8 mouse cellular contexts compared by ENCODE assay signal in the genomic region with DNA sequence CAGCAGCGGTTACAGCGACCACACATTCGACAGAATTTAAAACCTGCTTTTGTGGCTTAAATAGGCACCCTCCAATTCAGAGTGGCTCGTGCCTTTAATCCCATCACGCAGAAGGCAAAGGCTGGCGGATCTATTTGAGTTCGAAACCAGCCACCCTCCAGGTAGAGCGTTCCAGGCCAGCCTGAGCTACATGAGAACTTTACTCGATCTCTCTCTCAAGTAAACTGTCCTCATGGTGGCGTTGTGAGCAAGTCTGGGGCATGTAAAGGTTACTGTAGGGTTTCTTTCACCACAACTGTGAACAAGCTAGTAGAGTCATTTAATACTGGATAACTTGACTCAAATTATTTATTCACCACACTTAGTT. TPM values are rescaled to one million over a fixed set of nuclear protein-coding genes. Genes with fewer than 3 reads are reported as not detected.
A peak's percentile ranks its signal among the peaks of the same experiment; 100 is the strongest.
DNase-seq lines count a peak whose midpoint lies in the region; ATAC-seq and TF ChIP-seq lines count a peak whose summit lies in the region.

No protein-coding gene starts in this region.

- no peak for TF ChIP-seq EP300 in lung, postnatal 0 days (IDR thresholded peaks at IDR 0.05)

- peaks cover 25% of the 10 kb centered on the region for H3K4me1 ChIP-seq in hindbrain, embryonic 12.5 days
- H3K4me1 ChIP-seq in lung, postnatal 0 days (ENCODE audit: insufficient read depth, low read depth, low read length) = peaks cover 2% of the 10 kb centered on the region; the same call in 1 of the 2 replicates
- H3K4me1 ChIP-seq in stomach, embryonic 16.5 days (ENCODE audit: control insufficient read depth, insufficient read depth, low read length) = peaks cover 17% of the 10 kb centered on the region; the same call in 1 of the 2 replicates

- peak overlapping the region; percentile 87 for H3K27ac ChIP-seq in hindbrain, embryonic 12.5 days
- peak overlapping the region; percentile 70 for H3K27ac ChIP-seq in lung, postnatal 0 days (ENCODE audit: low read length)
- H3K27ac ChIP-seq in stomach, embryonic 16.5 days (ENCODE audit: low read length) = peak overlapping the region; percentile 94

- peak; percentile 60 for DNase-seq in adrenal gland, postnatal 14 days
- DNase-seq in adrenal gland, postnatal 25 days = no peak
- DNase-seq in 3T3-L1 (ENCODE audit: low read depth, low spot score) = peak; percentile 80
- DNase-seq in c-Kit-positive CD71-positive TER-119-negative erythroid progenitor cells, embryonic 14.5 days (ENCODE audit: low read depth) = peak; percentile 66
- DNase-seq in lung, postnatal 0 days (ENCODE audit: low spot score) = peak; percentile 64
- DNase-seq in right cerebral cortex, postnatal 14 days = no peak

- ATAC-seq in hindbrain, embryonic 12.5 days (ENCODE audit: low FRiP score) = peak; percentile 43; the same call in 1 of the 2 replicates
- ATAC-seq in lung, postnatal 0 days = peak; percentile 71
- peak; percentile 16; the same call in 1 of the 2 replicates for ATAC-seq in stomach, embryonic 16.5 days (ENCODE audit: insufficient read depth, low FRiP score)

- no peaks in the 10 kb centered on the region for H3K9me3 ChIP-seq in hindbrain, embryonic 12.5 days (replicated peaks)
- H3K9me3 ChIP-seq in lung, postnatal 0 days (ENCODE audit: low read length) = no peaks in the 10 kb centered on the region
- H3K9me3 ChIP-seq in stomach, embryonic 16.5 days (replicated peaks; ENCODE audit: control insufficient read depth, low read length) = no peaks in the 10 kb centered on the region

- H3K27me3 ChIP-seq in hindbrain, embryonic 12.5 days = no peaks in the 10 kb centered on the region
- no peaks in the 10 kb centered on the region for H3K27me3 ChIP-seq in lung, postnatal 0 days (replicated peaks; ENCODE audit: insufficient read depth, low read length)
- H3K27me3 ChIP-seq in stomach, embryonic 16.5 days (ENCODE audit: control insufficient read depth, insufficient read depth, low read length) = no peaks in the 10 kb centered on the region

- H3K36me3 ChIP-seq in hindbrain, embryonic 12.5 days = no peaks in the 10 kb centered on the region
- H3K36me3 ChIP-seq in lung, postnatal 0 days (ENCODE audit: insufficient read depth, low read length) = no peaks in the 10 kb centered on the region
- H3K36me3 ChIP-seq in stomach, embryonic 16.5 days (ENCODE audit: control insufficient read depth, insufficient read depth, low read length) = no peaks in the 10 kb centered on the region

- H3K9ac ChIP-seq in hindbrain, embryonic 12.5 days = peak overlapping the region; percentile 23; the same call in 1 of the 2 replicates
- no peak overlapping the region for H3K9ac ChIP-seq in lung, postnatal 0 days (replicated peaks; ENCODE audit: low read depth)
- H3K9ac ChIP-seq in stomach, embryonic 16.5 days (ENCODE audit: low read length) = peak overlapping the region; percentile 78

- peak; percentile 58 for TF ChIP-seq CTCF in lung, postnatal 0 days (IDR thresholded peaks at IDR 0.05)

- peak overlapping the region; percentile 76 for H3K4me3 ChIP-seq in hindbrain, embryonic 12.5 days
- peak overlapping the region; percentile 60 for H3K4me3 ChIP-seq in lung, postnatal 0 days (ENCODE audit: low read depth, low read length)
- peak overlapping the region; percentile 84 for H3K4me3 ChIP-seq in stomach, embryonic 16.5 days (replicated peaks; ENCODE audit: low read length)

- WGBS in hindbrain, embryonic 12.5 days = 3% methylated on average over 10 of the region's 10 CpGs
- 2% methylated on average over 10 of the region's 10 CpGs for WGBS in lung, postnatal 0 days
- 1% methylated on average over 10 of the region's 10 CpGs for WGBS in stomach, embryonic 16.5 days

- peak overlapping the region; percentile 74 for H3K4me2 ChIP-seq in hindbrain, embryonic 12.5 days (replicated peaks)
- peak overlapping the region; percentile 68 for H3K4me2 ChIP-seq in lung, postnatal 0 days (replicated peaks; ENCODE audit: low read depth, low read length)
- peak overlapping the region; percentile 72 for H3K4me2 ChIP-seq in stomach, embryonic 16.5 days (ENCODE audit: low read depth, low read length)

RNA-seq across cellular contexts. Expression of gene Kif18b, which starts 0.4 kb away (rescaled TPM):
- 6.9 and 8.6 TPM in 2 replicates for total RNA-seq in adrenal gland, postnatal 14 days (2021)
- 4.1 and 5.3 TPM in 2 replicates for total RNA-seq in adrenal gland, postnatal 25 days (2021)
- polyA plus RNA-seq in hindbrain, embryonic 12.5 days (2016; fragmentation: Nextera tagmentation; extraction: Ambion mirVana) = 6.6 and 7.8 TPM in 2 replicates
- polyA plus RNA-seq in lung, postnatal 0 days (2015; fragmentation: Nextera tagmentation; extraction: Ambion mirVana) = 0.33 and 0.36 TPM in 2 replicates
- polyA plus RNA-seq in stomach, embryonic 16.5 days (2015; fragmentation: Nextera tagmentation; extraction: Ambion mirVana) = 7.3 and 8.7 TPM in 2 replicates

RNA-seq across cellular contexts. Expression of gene C1ql1, which starts 21.2 kb away (rescaled TPM):
- total RNA-seq in adrenal gland, postnatal 14 days (2021) = 35.3 TPM in 2 replicates
- 34.9 and 49.7 TPM in 2 replicates for total RNA-seq in adrenal gland, postnatal 25 days (2021)
- polyA plus RNA-seq in hindbrain, embryonic 12.5 days (2016; fragmentation: Nextera tagmentation; extraction: Ambion mirVana) = 11.7 and 13.2 TPM in 2 replicates
- polyA plus RNA-seq in lung, postnatal 0 days (2015; fragmentation: Nextera tagmentation; extraction: Ambion mirVana) = 0.30 and 0.31 TPM in 2 replicates
- 1.3 and 1.7 TPM in 2 replicates for polyA plus RNA-seq in stomach, embryonic 16.5 days (2015; fragmentation: Nextera tagmentation; extraction: Ambion mirVana)

RNA-seq across cellular contexts. Expression of gene Gfap, which starts 24.6 kb away (rescaled TPM):
- total RNA-seq in adrenal gland, postnatal 14 days (2021) = 0.68 and 1.2 TPM in 2 replicates
- 0.36 and 0.48 TPM in 2 replicates for total RNA-seq in adrenal gland, postnatal 25 days (2021)
- 0.12 TPM in 1 of 2 replicates, not detected in the other for polyA plus RNA-seq in hindbrain, embryonic 12.5 days (2016; fragmentation: Nextera tagmentation; extraction: Ambion mirVana)
- polyA plus RNA-seq in lung, postnatal 0 days (2015; fragmentation: Nextera tagmentation; extraction: Ambion mirVana) = 0.05 and 0.12 TPM in 2 replicates
- 0.74 and 0.92 TPM in 2 replicates for polyA plus RNA-seq in stomach, embryonic 16.5 days (2015; fragmentation: Nextera tagmentation; extraction: Ambion mirVana)

RNA-seq across cellular contexts. Expression of gene Fam187a, which starts 40.4 kb away (rescaled TPM):
- total RNA-seq in adrenal gland, postnatal 14 days (2021) = not detected in 2 replicates
- total RNA-seq in adrenal gland, postnatal 25 days (2021) = not detected in 2 replicates
- not detected in 2 replicates for polyA plus RNA-seq in hindbrain, embryonic 12.5 days (2016; fragmentation: Nextera tagmentation; extraction: Ambion mirVana)
- not detected in 2 replicates for polyA plus RNA-seq in lung, postnatal 0 days (2015; fragmentation: Nextera tagmentation; extraction: Ambion mirVana)
- 0.12 TPM in 1 of 2 replicates, not detected in the other for polyA plus RNA-seq in stomach, embryonic 16.5 days (2015; fragmentation: Nextera tagmentation; extraction: Ambion mirVana)

RNA-seq across cellular contexts. Expression of gene Ccdc103, which starts 44.3 kb away (rescaled TPM):
- 0.38 and 0.59 TPM in 2 replicates for total RNA-seq in adrenal gland, postnatal 14 days (2021)
- 1.0 TPM in 1 of 2 replicates, not detected in the other for total RNA-seq in adrenal gland, postnatal 25 days (2021)
- 1.7 and 3.4 TPM in 2 replicates for polyA plus RNA-seq in hindbrain, embryonic 12.5 days (2016; fragmentation: Nextera tagmentation; extraction: Ambion mirVana)
- 3.9 and 4.4 TPM in 2 replicates for polyA plus RNA-seq in lung, postnatal 0 days (2015; fragmentation: Nextera tagmentation; extraction: Ambion mirVana)
- 0.94 and 1.3 TPM in 2 replicates for polyA plus RNA-seq in stomach, embryonic 16.5 days (2015; fragmentation: Nextera tagmentation; extraction: Ambion mirVana)

Comparison
In these comparisons a context has a peak if more than half of its experiments do, and no peak if none do; other contexts are left out.
1. DNase-seq: peak in adrenal gland, postnatal 14 days (single experiment), 3T3-L1 (single experiment), c-Kit-positive CD71-positive TER-119-negative erythroid progenitor cells, embryonic 14.5 days (single experiment) and lung, postnatal 0 days (single experiment); none in adrenal gland, postnatal 25 days (single experiment) and right cerebral cortex, postnatal 14 days (single experiment).
2. ATAC-seq: peak in every context shown above with its lines; median percentile 71 in lung, postnatal 0 days; 43 in hindbrain, embryonic 12.5 days; 16 in stomach, embryonic 16.5 days.
3. Peak in every context shown above with its lines, with median percentiles within 50 percentile points of each other: H3K27ac ChIP-seq, H3K4me2 ChIP-seq and H3K4me3 ChIP-seq.